Mouse (Mus musculus): ENCODE measurements around the gene Cdk4. TPM values are rescaled to one million over a fixed set of nuclear protein-coding genes. Genes with fewer than 3 reads are reported as not detected.
A peak's percentile ranks its signal among the peaks of the same experiment; 100 is the strongest.

Gene Cdk4
- polyA plus RNA-seq (2014; fragmentation: Nextera tagmentation; extraction: Ambion mirVana): 2,143 and 2,245 TPM in 2 replicates

GRCm38 (mm10) chr10:127063239-127063872, at the start of gene Cdk4:
Gene Cdk4, plus strand, starts transcription at chr10:127063534.
- H3K4me1 ChIP-seq (ENCODE audit: insufficient read depth): peaks cover 11% of the 10 kb centered on the region

GRCm38 (mm10) chr10:127016488-127016887, 46.8 kb upstream of the Cdk4 start:
- ATAC-seq (ENCODE audit: insufficient read depth): peak; percentile 65; the same call in 1 of the 2 replicates
- Histone ChIP-seq H3K4me1 (ENCODE audit: insufficient read depth) (no peaks in the 10 kb centered on the region), H3K27me3 (ENCODE audit: insufficient read depth, low read length) (no peaks in the 10 kb centered on the region), H3K9me3 (ENCODE audit: low read depth, low read length) (no peaks in the 10 kb centered on the region), H3K36me3 (ENCODE audit: insufficient read depth) (no peaks in the 10 kb centered on the region), H3K4me2 (no peak overlapping the region), H3K9ac (no peak overlapping the region), H3K27ac (ENCODE audit: low read depth) (no peak overlapping the region), H3K4me3 (ENCODE audit: low read depth, low read length) (no peak overlapping the region)
- TF ChIP-seq CTCF (IDR thresholded peaks at IDR 0.05; ENCODE audit: low read depth): peak; percentile 60
- DNase-seq: peak; percentile 43
- WGBS: 51% methylated on average over 5 of the region's 5 CpGs

More at GRCm38 (mm10) chr10:127063239-127063872, at the start of gene Cdk4:
- H3K27me3 ChIP-seq (ENCODE audit: insufficient read depth, low read length): peaks cover 26% of the 10 kb centered on the region
- peak within 1 kb of the TSS; percentile 98 for H3K9ac ChIP-seq
- H3K36me3 ChIP-seq (ENCODE audit: insufficient read depth): peaks cover 39% of the 10 kb centered on the region
- TF ChIP-seq CTCF (IDR thresholded peaks at IDR 0.05; ENCODE audit: low read depth): no peak
- H3K27ac ChIP-seq (ENCODE audit: low read depth): peak within 1 kb of the TSS; percentile 89
- H3K9me3 ChIP-seq (ENCODE audit: low read depth, low read length): no peaks in the 10 kb centered on the region
- under 1% methylated on average over 46 of the region's 46 CpGs for WGBS
- ATAC-seq (ENCODE audit: insufficient read depth) (peak; percentile 91), DNase-seq (peak; percentile 98)
- H3K4me3 ChIP-seq (ENCODE audit: low read depth, low read length): peak within 1 kb of the TSS; percentile 90
- H3K4me2 ChIP-seq: peak within 1 kb of the TSS; percentile 70

GRCm38 (mm10) chr10:127017071-127017470, 46.3 kb upstream of the Cdk4 start:
- Histone ChIP-seq H3K36me3 (ENCODE audit: insufficient read depth) (peaks cover 4% of the 10 kb centered on the region; the same call in 1 of the 2 replicates), H3K27ac (ENCODE audit: low read depth) (no peak overlapping the region), H3K4me3 (ENCODE audit: low read depth, low read length) (no peak overlapping the region), H3K4me2 (no peak overlapping the region), H3K27me3 (ENCODE audit: insufficient read depth, low read length) (no peaks in the 10 kb centered on the region), H3K4me1 (ENCODE audit: insufficient read depth) (no peaks in the 10 kb centered on the region), H3K9ac (no peak overlapping the region), H3K9me3 (ENCODE audit: low read depth, low read length) (no peaks in the 10 kb centered on the region)
- ATAC-seq (ENCODE audit: insufficient read depth) (no peak), DNase-seq (no peak)
- whole genome bisulfite sequencing: 9% methylated on average over 2 of the region's 2 CpGs
- TF ChIP-seq CTCF (IDR thresholded peaks at IDR 0.05; ENCODE audit: low read depth): no peak

GRCm38 (mm10) chr10:127018422-127018821, 44.9 kb upstream of the Cdk4 start:
- 70% methylated on average over 16 of the region's 16 CpGs for WGBS
- peaks cover 17% of the 10 kb centered on the region for H3K36me3 ChIP-seq (ENCODE audit: insufficient read depth)
- no peak overlapping the region for H3K4me3 ChIP-seq (ENCODE audit: low read depth, low read length)
- TF ChIP-seq CTCF (IDR thresholded peaks at IDR 0.05; ENCODE audit: low read depth): no peak
- H3K9me3 ChIP-seq (ENCODE audit: low read depth, low read length): no peaks in the 10 kb centered on the region
- ATAC-seq (ENCODE audit: insufficient read depth): no peak
- H3K4me2 ChIP-seq: no peak overlapping the region
- no peak overlapping the region for H3K27ac ChIP-seq (ENCODE audit: low read depth)
- H3K4me1 ChIP-seq (ENCODE audit: insufficient read depth): no peaks in the 10 kb centered on the region
- H3K27me3 ChIP-seq (ENCODE audit: insufficient read depth, low read length): no peaks in the 10 kb centered on the region
- no peak for DNase-seq
- H3K9ac ChIP-seq: no peak overlapping the region

- Histone ChIP-seq H3K4me3 (ENCODE audit: low read depth, low read length) (peak within 1 kb of the TSS; percentile 87), H3K36me3 (ENCODE audit: insufficient read depth) (peaks cover 37% of the 10 kb centered on the region), H3K4me1 (ENCODE audit: insufficient read depth) (no peaks in the 10 kb centered on the region), H3K9me3 (ENCODE audit: low read depth, low read length) (no peaks in the 10 kb centered on the region), H3K27ac (ENCODE audit: low read depth) (peak within 1 kb of the TSS; percentile 79; the same call in 1 of the 2 replicates), H3K27me3 (ENCODE audit: insufficient read depth, low read length) (no peaks in the 10 kb centered on the region), H3K9ac (peak within 1 kb of the TSS; percentile 88), H3K4me2 (peak within 1 kb of the TSS; percentile 69)
- TF ChIP-seq CTCF (IDR thresholded peaks at IDR 0.05; ENCODE audit: low read depth): peak; percentile 95
- ATAC-seq (ENCODE audit: insufficient read depth): peak; percentile 91
- peak; percentile 98 for DNase-seq
- 5% methylated on average over 56 of the region's 56 CpGs for WGBS
These were observed 32.7 kb upstream of the Cdk4 start, which contains the start of gene Tsfm for GRCm38 (mm10) chr10:127030336-127031296. Gene Tsfm, minus strand, starts transcription at chr10:127030840.

GRCm38 (mm10) chr10:127033301-127033741, 30.0 kb upstream of the Cdk4 start:
- no peak for ATAC-seq (ENCODE audit: insufficient read depth)
- H3K9ac ChIP-seq: no peak overlapping the region
- H3K27me3 ChIP-seq (ENCODE audit: insufficient read depth, low read length): no peaks in the 10 kb centered on the region
- TF ChIP-seq CTCF (IDR thresholded peaks at IDR 0.05; ENCODE audit: low read depth): no peak
- H3K4me2 ChIP-seq: no peak overlapping the region
- H3K36me3 ChIP-seq (ENCODE audit: insufficient read depth): peaks cover 11% of the 10 kb centered on the region
- no peak overlapping the region for H3K27ac ChIP-seq (ENCODE audit: low read depth)
- H3K4me3 ChIP-seq (ENCODE audit: low read depth, low read length): no peak overlapping the region
- DNase-seq: no peak
- no peaks in the 10 kb centered on the region for H3K4me1 ChIP-seq (ENCODE audit: insufficient read depth)
- H3K9me3 ChIP-seq (ENCODE audit: low read depth, low read length): no peaks in the 10 kb centered on the region
- WGBS: 78% methylated on average over 8 of the region's 8 CpGs

GRCm38 (mm10) chr10:127036273-127036672, 27.1 kb upstream of the Cdk4 start:
- TF ChIP-seq CTCF (IDR thresholded peaks at IDR 0.05; ENCODE audit: low read depth): no peak
- Histone ChIP-seq H3K27ac (ENCODE audit: low read depth) (no peak overlapping the region), H3K4me1 (ENCODE audit: insufficient read depth) (no peaks in the 10 kb centered on the region), H3K27me3 (ENCODE audit: insufficient read depth, low read length) (peaks cover 5% of the 10 kb centered on the region), H3K9ac (no peak overlapping the region), H3K4me2 (no peak overlapping the region), H3K9me3 (ENCODE audit: low read depth, low read length) (no peaks in the 10 kb centered on the region), H3K36me3 (ENCODE audit: insufficient read depth) (no peaks in the 10 kb centered on the region), H3K4me3 (ENCODE audit: low read depth, low read length) (no peak overlapping the region)
- no peak for DNase-seq
- WGBS: 75% methylated on average over 12 of the region's 12 CpGs
- no peak for ATAC-seq (ENCODE audit: insufficient read depth)
